Mouse (Mus musculus) myocyte (in vitro differentiated cells): Measurements from ENCODE around the gene G0s2. TPM values are rescaled to one million over a fixed set of nuclear protein-coding genes. Genes with fewer than 3 reads are reported as not detected.

Experiments used
- H3K27me3 ChIP-seq: one replicate; pipeline ENCODE4 v1.6.1; 2011; ENCODE audit not compliant: control insufficient read depth, insufficient read depth, insufficient read length
- H3K36me3 ChIP-seq: one replicate; pipeline ENCODE4 v1.6.1; 2011; ENCODE audit not compliant: control insufficient read depth, insufficient read depth
- H3K4me2 ChIP-seq: one replicate; pipeline ENCODE4 v1.6.1; 2011; ENCODE audit warnings: low read depth, control low read depth
- H3K4me3 ChIP-seq: one replicate; pipeline ENCODE4 v1.5.1; 2011; ENCODE audit warnings: mild to moderate bottlenecking, control low read depth, moderate library complexity
- H3K79me2 ChIP-seq: one replicate; pipeline ENCODE4 v1.6.1; 2011; ENCODE audit not compliant: control insufficient read depth, insufficient read depth
- H3ac ChIP-seq: one replicate; pipeline ENCODE4 v1.6.1; 2011; ENCODE audit not compliant: control insufficient read depth, insufficient read length
- CEBPB ChIP-seq: IDR thresholded peaks from 2 replicates; pipeline ENCODE4 v1.6.1; 2011; ENCODE audit warnings: mild to moderate bottlenecking, moderate library complexity; ENCODE audit not compliant: poor library complexity, insufficient read depth, severe bottlenecking
- E2F4 ChIP-seq: IDR thresholded peaks from one replicate; pipeline ENCODE4 v1.6.1; 2011; ENCODE audit warnings: mild to moderate bottlenecking, control low read depth, moderate library complexity; ENCODE audit not compliant: insufficient read depth
- MAX ChIP-seq: IDR thresholded peaks from one replicate; pipeline ENCODE4 v1.6.1; 2011; ENCODE audit warnings: low read depth, mild to moderate bottlenecking, control low read depth
- MYOD1 ChIP-seq, 3 experiments: IDR thresholded peaks; one replicate each; pipeline ENCODE4 v1.6.1; 2011; ENCODE audit warnings: control low read depth in 2 of 3, low read depth in 2 of 3, mild to moderate bottlenecking in 2 of 3, moderate library complexity in 1 of 3; ENCODE audit not compliant: insufficient read length in 2 of 3, control insufficient read depth in 1 of 3
- MYOG ChIP-seq, 3 experiments: IDR thresholded peaks; one replicate each; pipeline ENCODE4 v1.6.1; 2011; ENCODE audit warnings: control low read depth in 2 of 3, low read depth in 2 of 3, mild to moderate bottlenecking in 2 of 3; ENCODE audit not compliant: insufficient read length in 2 of 3, control insufficient read depth in 1 of 3, insufficient read depth in 1 of 3
- POLR2A ChIP-seq: IDR thresholded peaks from one replicate; pipeline ENCODE4 v1.6.1; 2011; ENCODE audit warnings: low read depth, mild to moderate bottlenecking, control low read depth, moderate library complexity; ENCODE audit not compliant: insufficient read length
- POLR2AphosphoS2 ChIP-seq: IDR thresholded peaks from one replicate; pipeline ENCODE4 v1.6.1; 2011; ENCODE audit warnings: low read depth, control low read depth; ENCODE audit not compliant: insufficient read length
- REST ChIP-seq: IDR thresholded peaks from one replicate; pipeline ENCODE4 v1.6.1; 2011; ENCODE audit warnings: mild to moderate bottlenecking, control low read depth, moderate library complexity; ENCODE audit not compliant: insufficient read depth, insufficient read length
- SRF ChIP-seq: IDR thresholded peaks from one replicate; pipeline ENCODE4 v1.6.1; 2011; ENCODE audit warnings: low read depth; ENCODE audit not compliant: control insufficient read depth, insufficient read length
- TCF12 ChIP-seq: IDR thresholded peaks from one replicate; pipeline ENCODE4 v1.6.1; 2011; ENCODE audit warnings: mild to moderate bottlenecking, control low read depth; ENCODE audit not compliant: poor library complexity, insufficient read depth, severe bottlenecking
- TCF3 ChIP-seq: IDR thresholded peaks from one replicate; pipeline ENCODE4 v1.6.1; 2011; ENCODE audit warnings: low read depth, control low read depth; ENCODE audit not compliant: insufficient read length
- USF1 ChIP-seq: IDR thresholded peaks from one replicate; pipeline ENCODE4 v1.6.1; 2011; ENCODE audit warnings: low read depth, mild to moderate bottlenecking, control low read depth, moderate library complexity
- polyA plus RNA-seq: library from polyadenylated mRNA; unstranded; fragments of >200 nt; fragmentation: generic; extraction: Trizol; gene quantifications from one replicate; pipeline ENCODE4 v1.2.1, GENCODE M21; 2012; ENCODE audit warnings: missing spikeins

The G0s2 gene
- 206 TPM for polyA plus RNA-seq

GRCm38 (mm10) chr1:193272916-193273601, at the start of gene G0s2:
TSS of gene G0s2 (minus strand) at chr1:193273217.
- peak within 1 kb of the TSS; percentile 56 for H3ac ChIP-seq
- TF ChIP-seq REST, result no peak
- peak; percentile 98 for TF ChIP-seq POLR2A
- peak; percentile 64 to 81 (median 73) for TF ChIP-seq MYOD1 (IDR thresholded peaks at IDR 0.05; ENCODE audit: control insufficient read depth in 1 of 3, insufficient read length in 2 of 3, low read depth in 2 of 3)
- peak; percentile 38 for TF ChIP-seq TCF3
- no peak for TF ChIP-seq MAX
- TF ChIP-seq MYOG (IDR thresholded peaks at IDR 0.05; ENCODE audit: control insufficient read depth in 1 of 3, insufficient read depth in 1 of 3, insufficient read length in 2 of 3, low read depth in 2 of 3), result peak; percentile 46 to 86 (median 80)
- no peak for TF ChIP-seq TCF12
- 0 out of 2 replicates have a peak, but pooled peaks have one; percentile 29 for TF ChIP-seq CEBPB
- peak; percentile 99 for TF ChIP-seq POLR2AphosphoS2

GRCm38 (mm10) chr1:193320398-193320797, 47.4 kb upstream of the G0s2 start:
- Histone ChIP-seq H3K36me3 (no peaks in the 10 kb centered on the region), H3K27me3 (no peaks in the 10 kb centered on the region), H3K79me2 (no peaks in the 10 kb centered on the region), H3ac (no peak overlapping the region), H3K4me2 (no peak overlapping the region), H3K4me3 (no peak overlapping the region)
- TF ChIP-seq CEBPB (no peak), SRF (no peak), TCF12 (no peak), POLR2A (no peak), REST (no peak), TCF3 (no peak), MYOG (IDR thresholded peaks at IDR 0.05; ENCODE audit: control insufficient read depth in 1 of 3, insufficient read depth in 1 of 3, insufficient read length in 2 of 3, low read depth in 2 of 3) (no peak), E2F4 (no peak), USF1 (no peak), MYOD1 (IDR thresholded peaks at IDR 0.05; ENCODE audit: control insufficient read depth in 1 of 3, insufficient read length in 2 of 3, low read depth in 2 of 3) (no peak), MAX (no peak)

More at GRCm38 (mm10) chr1:193272916-193273601, at the start of gene G0s2:
- Histone ChIP-seq H3K79me2 (peaks cover 4% of the 10 kb centered on the region), H3K4me2 (peak within 1 kb of the TSS; percentile 93), H3K27me3 (no peaks in the 10 kb centered on the region), H3K4me3 (peak within 1 kb of the TSS; percentile 80), H3K36me3 (no peaks in the 10 kb centered on the region)

GRCm38 (mm10) chr1:193319721-193320120, 46.7 kb upstream of the G0s2 start:
- Histone ChIP-seq H3K27me3 (no peaks in the 10 kb centered on the region), H3K4me3 (no peak overlapping the region), H3ac (no peak overlapping the region), H3K4me2 (peak overlapping the region; percentile 27), H3K36me3 (no peaks in the 10 kb centered on the region), H3K79me2 (no peaks in the 10 kb centered on the region)
- TF ChIP-seq TCF12, result no peak
- no peak for TF ChIP-seq MYOG (IDR thresholded peaks at IDR 0.05; ENCODE audit: control insufficient read depth in 1 of 3, insufficient read depth in 1 of 3, insufficient read length in 2 of 3, low read depth in 2 of 3)
- TF ChIP-seq SRF, result no peak
- no peak for TF ChIP-seq MYOD1 (IDR thresholded peaks at IDR 0.05; ENCODE audit: control insufficient read depth in 1 of 3, insufficient read length in 2 of 3, low read depth in 2 of 3)
- TF ChIP-seq REST, result no peak
- no peak for TF ChIP-seq CEBPB
- TF ChIP-seq MAX, result no peak
- no peak for TF ChIP-seq POLR2A
- no peak for TF ChIP-seq TCF3
- TF ChIP-seq USF1, result no peak
- no peak for TF ChIP-seq E2F4
- no peak for TF ChIP-seq POLR2AphosphoS2

GRCm38 (mm10) chr1:193317159-193317559, 44.1 kb upstream of the G0s2 start:
- no peak overlapping the region for H3ac ChIP-seq
- peak overlapping the region; percentile 25 for H3K4me2 ChIP-seq
- H3K27me3 ChIP-seq, result no peaks in the 10 kb centered on the region
- no peak overlapping the region for H3K4me3 ChIP-seq
- H3K36me3 ChIP-seq, result no peaks in the 10 kb centered on the region
- H3K79me2 ChIP-seq, result no peaks in the 10 kb centered on the region
- TF ChIP-seq TCF3 (peak; percentile 39), TCF12 (peak; percentile 42), MYOG (IDR thresholded peaks at IDR 0.05; ENCODE audit: control insufficient read depth in 1 of 3, insufficient read depth in 1 of 3, insufficient read length in 2 of 3, low read depth in 2 of 3) (peak; percentile 30 to 84 (median 41)), USF1 (no peak), SRF (peak; percentile 70), MAX (no peak), E2F4 (no peak), MYOD1 (IDR thresholded peaks at IDR 0.05; ENCODE audit: control insufficient read depth in 1 of 3, insufficient read length in 2 of 3, low read depth in 2 of 3) (peak; percentile 91 to 98 (median 97)), REST (no peak), POLR2AphosphoS2 (no peak), CEBPB (no peak), POLR2A (peak; percentile 19)
